Mouse (Mus musculus) c-Kit-positive CD71-positive TER-119-positive erythroid progenitor cells, embryonic 14.5 days (primary cell): ENCODE measurements around the gene St6galnac4.

Experiments
- DNase-seq: peaks from one replicate; pipeline ENCODE4 v3.0.0-alpha.2; 2013; ENCODE audit warnings: low spot score

The St6galnac4 gene

GRCm38 (mm10) chr2:32586871-32587351 is at the start of gene St6galnac4:
Gene St6galnac4 (plus strand): TSS chr2:32587095.
- peak; percentile 86 for DNase-seq

GRCm38 (mm10) chr2:32537360-32537905 is 49.5 kb upstream of the St6galnac4 start:
- no peak for DNase-seq

- no peak for DNase-seq
Observed at GRCm38 (mm10) chr2:32537941-32538340, 49.0 kb upstream of the St6galnac4 start.

- DNase-seq = no peak
Observed at GRCm38 (mm10) chr2:32538461-32538860, 48.4 kb upstream of the St6galnac4 start.

DNA sequence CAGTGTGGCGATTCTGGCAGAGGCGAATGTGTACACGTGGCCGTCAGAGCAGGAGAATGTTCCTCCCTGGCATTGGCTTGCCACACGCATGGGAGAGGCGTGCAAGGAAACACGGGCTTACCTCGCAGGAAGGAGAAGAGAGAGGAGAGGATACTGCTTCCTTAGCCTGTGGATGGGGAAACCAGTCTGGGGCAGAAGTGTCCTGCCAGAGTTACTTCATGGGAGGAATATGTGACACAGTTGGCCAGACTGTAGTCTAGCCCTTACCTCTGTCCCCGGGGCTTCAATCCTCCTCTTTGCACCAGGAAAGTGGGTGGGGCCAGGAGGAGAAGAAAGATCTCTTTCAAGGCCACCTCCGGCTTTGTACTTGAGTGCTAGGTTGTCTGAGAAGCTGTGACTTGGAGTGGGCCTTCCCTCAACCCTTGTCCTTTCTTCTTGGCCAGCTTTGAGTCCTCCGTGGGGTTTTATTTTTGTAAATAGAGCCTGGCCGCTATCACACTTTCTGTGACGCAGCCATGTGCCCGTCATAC is 47.4 kb upstream of the St6galnac4 start:
- no peak for DNase-seq

DNA sequence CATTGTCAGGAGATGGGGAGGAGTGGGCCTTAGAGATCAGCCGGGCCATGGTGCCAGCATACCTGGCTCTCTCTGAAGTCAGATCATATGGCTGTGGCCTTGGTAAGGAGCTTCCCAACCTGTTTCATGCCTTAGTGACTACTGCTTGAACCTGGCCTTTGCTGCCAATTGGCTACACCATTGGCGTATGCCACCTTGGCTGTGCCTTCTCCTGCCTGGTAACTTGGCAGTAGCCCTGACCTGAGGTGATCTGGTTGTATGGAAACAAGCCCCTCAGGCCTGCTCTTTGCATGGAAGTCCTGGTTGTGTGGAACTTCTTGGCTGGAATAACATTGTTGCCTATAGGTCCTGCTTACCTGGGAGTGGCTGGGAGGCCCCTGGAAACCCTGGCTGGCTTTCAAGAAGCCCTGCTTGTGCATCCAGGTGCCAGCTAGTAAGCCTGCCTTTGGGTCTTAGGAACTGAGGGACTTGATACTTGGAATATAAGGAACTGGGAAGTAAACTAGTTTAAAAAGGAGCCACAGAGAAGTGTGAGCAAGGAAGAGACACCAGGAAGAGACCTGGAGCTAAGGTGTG is 45.5 kb upstream of the St6galnac4 start:
- DNase-seq = no peak

DNA sequence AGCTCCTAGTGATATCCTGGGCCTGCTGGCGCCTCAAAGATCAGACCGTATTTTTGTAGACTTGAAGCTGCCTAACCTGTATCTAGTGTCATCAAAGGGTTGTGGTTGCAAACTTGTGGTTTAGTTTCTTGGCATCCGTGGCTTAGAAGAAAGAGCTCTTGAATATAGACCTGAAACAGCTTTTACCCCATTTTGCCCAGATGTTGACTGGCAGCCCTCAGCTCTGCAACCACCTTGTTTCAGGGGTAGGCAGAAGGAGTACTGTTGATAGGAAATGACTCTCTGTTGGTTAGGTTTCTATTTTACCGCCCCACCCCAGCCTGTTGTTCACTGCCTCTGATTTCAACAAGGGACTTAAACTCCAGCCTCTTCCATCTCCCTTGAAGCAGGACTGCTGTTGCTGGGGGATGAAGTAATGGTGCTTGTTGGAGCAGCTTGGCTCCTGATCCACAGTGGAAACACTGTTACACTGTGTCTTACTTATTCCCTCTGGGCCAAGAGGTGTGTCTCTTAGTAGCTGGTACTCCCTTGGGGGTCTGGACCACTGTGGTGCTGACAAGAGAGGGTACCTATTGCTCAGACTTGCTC is 44.8 kb upstream of the St6galnac4 start:
- no peak for DNase-seq

- DNase-seq = no peak
Observed at GRCm38 (mm10) chr2:32543031-32543449, 43.9 kb upstream of the St6galnac4 start.

GRCm38 (mm10) chr2:32546951-32547350 is 39.9 kb upstream of the St6galnac4 start:
- no peak for DNase-seq

- no peak for DNase-seq
Observed at GRCm38 (mm10) chr2:32547380-32547779, 39.5 kb upstream of the St6galnac4 start.

GRCm38 (mm10) chr2:32547964-32548739 is 38.7 kb upstream of the St6galnac4 start:
- no peak for DNase-seq

GRCm38 (mm10) chr2:32549171-32549570 is 37.7 kb upstream of the St6galnac4 start:
- DNase-seq = no peak

GRCm38 (mm10) chr2:32549764-32550163 is 37.1 kb upstream of the St6galnac4 start:
- DNase-seq = no peak

- DNase-seq = no peak
Observed at GRCm38 (mm10) chr2:32551236-32551635, 35.7 kb upstream of the St6galnac4 start.

DNA sequence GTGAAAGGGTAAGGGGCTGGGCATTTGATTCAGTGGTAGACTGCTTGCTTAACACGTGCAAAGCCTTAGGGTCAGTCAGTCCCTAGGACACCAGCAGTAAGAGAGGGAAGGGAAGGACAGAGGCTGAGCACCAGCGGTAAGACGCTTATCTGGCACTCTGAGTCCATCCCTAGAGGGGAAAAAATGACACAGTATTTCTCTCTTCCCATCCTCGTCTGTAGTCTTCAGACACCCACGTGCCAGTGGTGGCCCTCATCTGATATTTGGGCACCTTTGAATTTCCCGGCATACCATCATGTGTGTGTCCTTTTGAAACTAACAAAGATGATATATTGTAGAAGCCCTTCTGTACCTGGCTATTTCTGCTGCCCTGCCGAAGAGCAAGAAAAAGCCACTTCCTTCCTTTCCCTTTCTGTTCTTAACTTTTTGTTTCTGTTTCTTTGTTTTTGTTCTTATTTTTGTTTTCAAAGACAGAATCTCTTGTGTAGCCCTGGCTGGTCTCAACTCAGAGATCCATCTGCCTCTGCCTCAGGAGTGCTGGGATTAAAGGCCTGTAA is 33.2 kb upstream of the St6galnac4 start:
- no peak for DNase-seq

- no peak for DNase-seq
Observed at GRCm38 (mm10) chr2:32555484-32555883, 31.4 kb upstream of the St6galnac4 start.

- no peak for DNase-seq
Observed at GRCm38 (mm10) chr2:32556019-32556418, 30.9 kb upstream of the St6galnac4 start.

- DNase-seq = no peak
Observed at GRCm38 (mm10) chr2:32559570-32559969, 27.3 kb upstream of the St6galnac4 start.

- DNase-seq = peak; percentile 65
Observed at GRCm38 (mm10) chr2:32566536-32567063, 20.3 kb upstream of the St6galnac4 start.

- DNase-seq = no peak
Observed at GRCm38 (mm10) chr2:32568149-32568548, 18.7 kb upstream of the St6galnac4 start.

DNA sequence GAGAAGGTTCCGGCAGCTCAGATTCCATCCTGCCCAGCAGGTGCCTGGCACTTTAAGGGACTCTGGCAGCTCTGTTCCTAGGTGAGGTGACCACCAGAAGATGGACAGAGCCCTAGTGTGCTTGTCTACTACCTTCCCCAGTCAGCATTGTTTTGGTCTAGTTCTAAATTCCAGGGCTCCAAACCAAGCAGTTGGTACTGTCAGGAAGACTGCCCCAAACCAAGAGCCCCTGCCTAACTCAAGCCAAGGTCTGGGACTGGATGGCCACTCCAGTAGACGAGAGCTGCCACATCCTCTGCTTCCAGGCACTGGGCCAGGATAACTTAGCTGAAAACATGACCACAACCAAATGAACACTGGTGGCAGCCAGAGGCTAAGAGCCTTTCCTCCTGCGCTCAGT is 18.0 kb upstream of the St6galnac4 start:
- DNase-seq = no peak
